Mouse (Mus musculus) neural tube, embryonic 14.5 days (tissue): ENCODE data around the gene Tgfbr3l. TPM values are rescaled to one million over a fixed set of nuclear protein-coding genes. Genes with fewer than 3 reads are reported as not detected.

Experiments used
- ATAC-seq: fragments of 200-750 bp; cut with Nextera tagmentation; 2 replicates; pipeline ENCODE4 v1.8.0; 2017; ENCODE audit warnings: low read depth, mild to moderate bottlenecking, moderate TSS enrichment, moderate library complexity
- H3K27ac ChIP-seq: fragments of 300-500 bp; sonication (generic); 2 replicates; pipeline ENCODE4 v1.5.1; 2014; ENCODE audit warnings: low read depth, mild to moderate bottlenecking, control low read depth, low read length, moderate library complexity, mixed read lengths
- H3K27me3 ChIP-seq: fragments of 300-500 bp; sonication (generic); 2 replicates; pipeline ENCODE4 v1.6.1; 2014; ENCODE audit warnings: low read length; ENCODE audit not compliant: control insufficient read depth, insufficient read depth
- H3K36me3 ChIP-seq: fragments of 300-500 bp; sonication (generic); 2 replicates; pipeline ENCODE4 v1.6.1; 2014; ENCODE audit warnings: low read length, mixed read lengths; ENCODE audit not compliant: control insufficient read depth, insufficient read depth
- H3K4me1 ChIP-seq: fragments of 300-500 bp; sonication (generic); 2 replicates; pipeline ENCODE4 v1.6.1; 2014; ENCODE audit warnings: low read length; ENCODE audit not compliant: control insufficient read depth, insufficient read depth
- H3K4me2 ChIP-seq: fragments of 300-500 bp; sonication (generic); 2 replicates; pipeline ENCODE4 v1.6.1; 2014; ENCODE audit warnings: mild to moderate bottlenecking, low read depth, low read length, control low read depth
- H3K4me3 ChIP-seq: fragments of 300-500 bp; sonication (generic); 2 replicates; pipeline ENCODE4 v1.5.1; 2014; ENCODE audit warnings: low read depth, low read length, control low read depth, mixed read lengths
- H3K9ac ChIP-seq: fragments of 300-500 bp; sonication (generic); replicated peaks from 2 replicates; pipeline ENCODE4 v1.6.1; 2014; ENCODE audit warnings: low read depth, mild to moderate bottlenecking, control low read depth, low read length, mixed read lengths
- H3K9me3 ChIP-seq: fragments of 300-500 bp; sonication (generic); 2 replicates; pipeline ENCODE4 v1.6.1; 2016; ENCODE audit warnings: low read length; ENCODE audit not compliant: control insufficient read depth
- WGBS: fragments of 180-500 bp; shearing (Covaris S2); extraction: QIAGEN DNeasy Blood & Tissue Kit; methylation state at CpG from one replicate; pipeline ENCODE4 v1.1.7; 2014; 5-methylcytosine and 5-hydroxymethylcytosine counted together
- polyA plus RNA-seq: library from polyadenylated mRNA; unstranded; fragments of >200 nt; fragmentation: Nextera tagmentation; extraction: Ambion mirVana; gene quantifications from 2 replicates; pipeline ENCODE4 v1.2.1, GENCODE M21; 2014

Gene Tgfbr3l
- polyA plus RNA-seq, 1 experiment from 2014 or later: 4.2 TPM

GRCm38 (mm10) chr8:4229784-4230183, 18.2 kb upstream of the Tgfbr3l start:
- Histone ChIP-seq H3K4me1 (no peaks in the 10 kb centered on the region), H3K36me3 (no peaks in the 10 kb centered on the region), H3K27me3 (0 out of 2 replicates have a peak, but pooled peaks cover 2% of the 10 kb centered on the region), H3K9ac (no peak overlapping the region), H3K9me3 (no peaks in the 10 kb centered on the region), H3K4me3 (no peak overlapping the region), H3K4me2 (no peak overlapping the region), H3K27ac (no peak overlapping the region)
- WGBS: 72% methylated on average over 5 of the region's 5 CpGs
- ATAC-seq: no peak

GRCm38 (mm10) chr8:4230612-4231351, 17.2 kb upstream of the Tgfbr3l start:
- Histone ChIP-seq H3K4me1 (no peaks in the 10 kb centered on the region), H3K9me3 (no peaks in the 10 kb centered on the region), H3K4me3 (no peak overlapping the region), H3K36me3 (no peaks in the 10 kb centered on the region), H3K9ac (no peak overlapping the region), H3K27ac (no peak overlapping the region), H3K4me2 (no peak overlapping the region), H3K27me3 (0 out of 2 replicates have a peak, but pooled peaks cover 2% of the 10 kb centered on the region)
- no peak for ATAC-seq
- WGBS: 60% methylated on average over 10 of the region's 10 CpGs

- WGBS: 20% methylated on average over 15 of the region's 15 CpGs
- H3K9me3 ChIP-seq: no peaks in the 10 kb centered on the region
- ATAC-seq: no peak; the same call in 1 of the 2 replicates
Observed at GRCm38 (mm10) chr8:4237814-4238433, 10.1 kb upstream of the Tgfbr3l start.

GRCm38 (mm10) chr8:4238434-4239192, 9.4 kb upstream of the Tgfbr3l start, which contains the start of the genes Map2k7 and Gm49320:
Gene Map2k7 (plus strand): TSS chr8:4238740.
Gene Gm49320 (plus strand): TSS chr8:4238865.
- WGBS: under 1% methylated on average over 62 of the region's 71 CpGs

More at GRCm38 (mm10) chr8:4237814-4238433, 10.1 kb upstream of the Tgfbr3l start:
- H3K27ac ChIP-seq: peak overlapping the region; percentile 91
- peak overlapping the region; percentile 54 for H3K9ac ChIP-seq
- peaks cover 24% of the 10 kb centered on the region for H3K4me1 ChIP-seq
- peak overlapping the region; percentile 52 for H3K4me3 ChIP-seq
- H3K36me3 ChIP-seq: peaks cover 3% of the 10 kb centered on the region; the same call in 1 of the 2 replicates
- H3K27me3 ChIP-seq: no peaks in the 10 kb centered on the region
- H3K4me2 ChIP-seq: peak overlapping the region; percentile 65

GRCm38 (mm10) chr8:4239193-4239890, 8.7 kb upstream of the Tgfbr3l start:
- H3K36me3 ChIP-seq: peaks cover 13% of the 10 kb centered on the region
- no peaks in the 10 kb centered on the region for H3K27me3 ChIP-seq
- peak overlapping the region; percentile 52 for H3K4me3 ChIP-seq
- peak overlapping the region; percentile 75 for H3K9ac ChIP-seq
- no peaks in the 10 kb centered on the region for H3K9me3 ChIP-seq
- peak overlapping the region; percentile 85 for H3K27ac ChIP-seq
- H3K4me1 ChIP-seq: peaks cover 24% of the 10 kb centered on the region
- peak; percentile 32; the same call in 1 of the 2 replicates for ATAC-seq
- H3K4me2 ChIP-seq: peak overlapping the region; percentile 91
- WGBS: 14% methylated on average over 19 of the region's 19 CpGs

More at GRCm38 (mm10) chr8:4238434-4239192, 9.4 kb upstream of the Tgfbr3l start, which contains the start of the genes Map2k7 and Gm49320:
- Histone ChIP-seq H3K9me3 (no peaks in the 10 kb centered on the region), H3K27me3 (no peaks in the 10 kb centered on the region), H3K4me3 (peak within 1 kb of the TSS; percentile 52), H3K36me3 (peaks cover 7% of the 10 kb centered on the region; the same call in 1 of the 2 replicates), H3K27ac (peak within 1 kb of the TSS; percentile 91), H3K4me2 (peak within 1 kb of the TSS; percentile 91), H3K9ac (peak within 1 kb of the TSS; percentile 75), H3K4me1 (peaks cover 24% of the 10 kb centered on the region)
- peak; percentile 93 for ATAC-seq

GRCm38 (mm10) chr8:4245061-4245460, 3.0 kb upstream of the Tgfbr3l start:
- Histone ChIP-seq H3K36me3 (peaks cover 49% of the 10 kb centered on the region), H3K27me3 (no peaks in the 10 kb centered on the region)
- 95% methylated on average over 5 of the region's 5 CpGs for WGBS

GRCm38 (mm10) chr8:4245737-4246136, 2.3 kb upstream of the Tgfbr3l start:
- WGBS: 88% methylated on average over 13 of the region's 13 CpGs
- Histone ChIP-seq H3K4me3 (no peak overlapping the region), H3K27me3 (no peaks in the 10 kb centered on the region), H3K9me3 (no peaks in the 10 kb centered on the region), H3K36me3 (peaks cover 49% of the 10 kb centered on the region), H3K4me2 (no peak overlapping the region), H3K4me1 (peaks cover 6% of the 10 kb centered on the region; the same call in 1 of the 2 replicates), H3K27ac (no peak overlapping the region), H3K9ac (no peak overlapping the region)
- ATAC-seq: no peak

More at GRCm38 (mm10) chr8:4245061-4245460, 3.0 kb upstream of the Tgfbr3l start:
- Histone ChIP-seq H3K9ac (no peak overlapping the region), H3K4me2 (no peak overlapping the region), H3K4me3 (no peak overlapping the region), H3K27ac (no peak overlapping the region), H3K4me1 (peaks cover 13% of the 10 kb centered on the region), H3K9me3 (no peaks in the 10 kb centered on the region)
- ATAC-seq: no peak

GRCm38 (mm10) chr8:4247241-4247640, 773 bp upstream of the Tgfbr3l start:
- WGBS: 96% methylated on average over 8 of the region's 8 CpGs
- no peak overlapping the region for H3K4me3 ChIP-seq
- no peaks in the 10 kb centered on the region for H3K27me3 ChIP-seq
- no peak overlapping the region for H3K9ac ChIP-seq
- H3K9me3 ChIP-seq: no peaks in the 10 kb centered on the region
- H3K4me1 ChIP-seq: no peaks in the 10 kb centered on the region
- ATAC-seq: no peak
- no peak overlapping the region for H3K4me2 ChIP-seq
- no peak overlapping the region for H3K27ac ChIP-seq
- H3K36me3 ChIP-seq: peaks cover 49% of the 10 kb centered on the region
